Mouse (Mus musculus) embryo, embryonic 11 days (tissue): ENCODE measurements around the gene Glyctk.

Experiments
- DNase-seq: peaks from one replicate; pipeline ENCODE4 v3.0.0-alpha.2; 2015

The Glyctk gene

DNA sequence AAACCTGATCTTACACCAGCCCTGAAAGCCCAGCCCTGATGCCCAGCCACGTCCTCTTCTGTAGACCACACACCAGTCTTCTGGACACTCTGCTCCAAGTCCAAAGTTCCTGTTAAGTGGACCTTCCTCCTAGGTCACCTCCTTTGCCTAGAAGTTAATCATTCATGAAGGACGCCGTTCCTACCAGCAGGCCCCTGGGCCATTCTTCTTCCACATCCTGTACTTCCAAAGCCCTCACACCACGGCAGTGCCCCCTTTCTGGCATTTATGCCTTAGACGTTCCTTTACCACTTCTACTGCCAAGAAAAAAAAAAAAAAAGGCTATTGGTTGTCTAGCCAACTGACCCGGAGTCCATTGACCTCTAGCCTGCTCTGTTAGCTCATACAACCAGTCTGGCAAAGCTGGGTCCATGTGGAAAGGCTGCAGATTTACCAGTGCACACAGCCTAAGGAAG lies at the start of gene Glyctk:
Gene Glyctk (minus strand): TSS at position 102 of the 455 bp plus-strand sequence.
- DNase-seq = no peak

DNA sequence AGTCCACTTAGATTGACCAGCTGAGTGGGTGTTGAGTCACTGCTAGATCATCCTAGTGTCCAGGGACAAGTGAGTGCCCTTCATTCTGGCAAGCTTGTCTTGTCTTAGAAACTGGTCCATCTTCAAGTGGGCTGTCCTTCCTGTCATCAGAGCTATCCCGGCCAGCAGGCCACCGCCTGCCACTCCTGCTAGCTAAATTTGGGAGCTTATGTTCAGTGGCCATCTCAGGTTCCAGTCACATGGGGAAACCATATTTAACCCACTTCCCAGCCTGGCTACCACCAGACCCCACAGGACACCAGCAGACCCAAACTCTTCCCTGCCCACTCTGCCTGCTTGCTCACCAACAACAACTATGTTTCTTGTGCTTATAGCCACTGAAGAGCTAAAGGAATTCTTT lies 48.6 kb upstream of the Glyctk start:
- no peak for DNase-seq

DNA sequence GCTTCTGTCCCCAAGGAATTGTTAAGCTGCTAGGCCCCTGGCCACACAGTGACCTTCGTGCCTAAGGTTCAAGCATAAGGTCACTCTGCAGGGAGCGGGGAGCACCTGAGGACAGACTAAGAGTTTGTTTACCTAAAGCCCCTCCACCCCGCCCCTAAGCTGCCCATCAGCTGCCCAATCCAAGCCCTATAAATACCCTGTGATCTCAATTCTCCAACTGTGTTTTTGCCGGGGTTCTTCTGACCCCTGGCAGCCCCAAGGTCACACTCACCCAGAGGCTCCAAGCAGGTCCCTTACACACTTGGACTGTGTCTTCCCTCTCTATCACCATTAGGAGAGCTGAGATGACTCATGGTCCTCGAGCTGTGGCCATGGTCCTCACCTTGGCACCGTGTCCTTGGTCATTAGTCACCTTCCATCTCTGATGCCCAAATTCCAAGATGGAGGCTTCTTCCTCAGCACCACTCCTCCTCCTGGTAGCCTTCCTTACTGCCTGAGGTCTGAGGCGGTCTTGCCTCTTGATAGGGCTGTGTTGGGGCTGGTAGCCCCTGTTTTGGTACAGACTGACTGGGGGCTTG lies 47.9 kb upstream of the Glyctk start:
- DNase-seq = no peak

- DNase-seq = no peak
These were observed 46.3 kb upstream of the Glyctk start for GRCm38 (mm10) chr9:106203990-106204851.

DNA sequence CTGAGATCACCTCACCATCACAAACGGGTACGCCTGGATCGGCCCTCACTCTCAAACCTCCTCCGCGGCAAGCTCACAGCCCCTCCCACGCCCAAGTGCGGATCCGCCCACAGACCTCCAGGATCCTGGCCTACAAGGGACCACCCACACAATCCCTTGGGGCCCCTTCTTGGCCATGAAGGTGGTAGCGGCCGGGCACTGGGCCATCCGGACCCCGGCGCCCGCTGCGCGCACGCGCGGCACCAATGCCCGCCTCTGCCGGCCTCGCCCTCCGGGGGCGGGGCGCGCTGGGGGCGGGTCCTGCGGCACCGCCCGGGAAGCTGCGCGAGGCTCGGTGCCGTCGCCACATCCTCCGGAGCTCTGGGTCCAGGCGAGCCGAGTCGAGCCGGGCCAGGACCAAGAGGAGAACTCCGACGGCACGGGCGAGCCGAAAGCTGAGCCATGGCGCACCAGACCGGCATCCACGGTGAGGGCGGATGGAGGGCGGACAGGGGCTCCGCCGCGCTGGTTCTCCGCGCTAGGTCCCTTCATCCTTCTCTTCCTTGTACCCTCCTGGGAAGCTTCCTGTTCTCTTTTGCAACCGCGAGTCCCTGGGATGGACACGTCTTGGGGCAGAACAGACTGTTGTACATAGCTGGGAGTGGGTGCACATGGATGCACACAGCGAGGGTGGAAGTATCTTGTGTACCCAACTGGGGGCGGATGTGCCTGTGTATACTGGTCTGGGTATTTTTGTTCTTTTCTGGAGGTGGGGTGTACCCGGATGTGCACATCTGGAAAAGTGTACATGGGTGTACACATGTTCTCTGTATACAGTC lies 45.1 kb upstream of the Glyctk start, which contains the start of gene Twf2:
Gene Twf2 (plus strand): TSS at position 290 of the 818 bp plus-strand sequence.
- peak; percentile 95 for DNase-seq

- no peak for DNase-seq
These were observed 44.0 kb upstream of the Glyctk start for GRCm38 (mm10) chr9:106201895-106202294.

DNA sequence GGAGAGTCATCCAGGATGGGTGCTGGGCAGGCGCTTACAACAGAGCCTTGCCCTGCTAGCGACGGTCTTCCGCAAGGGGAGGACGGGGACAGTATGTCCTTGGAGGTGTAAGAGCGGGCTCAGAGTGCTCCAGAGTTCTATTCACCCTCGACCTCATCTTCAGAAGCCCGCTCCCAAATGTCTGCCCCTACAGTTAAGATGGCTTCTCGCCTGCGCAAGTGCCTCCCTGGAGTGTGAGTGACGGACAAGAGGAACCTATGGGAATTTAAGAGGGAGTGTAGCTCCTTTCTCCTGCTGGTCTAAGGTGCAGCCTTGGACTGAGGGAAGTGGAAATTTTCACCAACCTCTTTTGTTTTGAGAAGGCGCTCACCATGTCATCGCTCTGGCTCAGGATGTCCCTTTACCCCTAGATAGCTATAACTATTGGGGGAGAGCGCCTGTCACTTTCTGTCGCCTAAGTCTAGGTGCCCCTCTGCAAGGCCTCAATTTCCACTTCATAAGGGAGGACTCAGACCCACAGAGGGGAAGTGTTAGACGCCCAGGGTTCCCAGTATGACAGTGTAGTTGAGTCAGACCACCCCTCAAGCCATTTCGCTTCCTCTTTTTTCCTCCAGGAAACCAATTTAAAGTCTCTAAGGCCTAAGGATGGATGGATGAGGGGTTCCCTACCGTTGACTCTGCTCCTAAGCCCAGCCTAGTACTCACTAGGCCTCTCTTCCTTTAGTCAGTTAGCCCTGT lies 41.8 kb upstream of the Glyctk start, which contains the start of gene Ppm1m:
Gene Ppm1m (minus strand): TSS at position 212 of the 738 bp plus-strand sequence.
- DNase-seq = no peak

GRCm38 (mm10) chr9:106198962-106199458 lies 41.1 kb upstream of the Glyctk start:
- DNase-seq = peak; percentile 89

GRCm38 (mm10) chr9:106197732-106198131 lies 39.8 kb upstream of the Glyctk start:
- no peak for DNase-seq

- no peak for DNase-seq
These were observed 39.3 kb upstream of the Glyctk start for GRCm38 (mm10) chr9:106197081-106197713.

DNA sequence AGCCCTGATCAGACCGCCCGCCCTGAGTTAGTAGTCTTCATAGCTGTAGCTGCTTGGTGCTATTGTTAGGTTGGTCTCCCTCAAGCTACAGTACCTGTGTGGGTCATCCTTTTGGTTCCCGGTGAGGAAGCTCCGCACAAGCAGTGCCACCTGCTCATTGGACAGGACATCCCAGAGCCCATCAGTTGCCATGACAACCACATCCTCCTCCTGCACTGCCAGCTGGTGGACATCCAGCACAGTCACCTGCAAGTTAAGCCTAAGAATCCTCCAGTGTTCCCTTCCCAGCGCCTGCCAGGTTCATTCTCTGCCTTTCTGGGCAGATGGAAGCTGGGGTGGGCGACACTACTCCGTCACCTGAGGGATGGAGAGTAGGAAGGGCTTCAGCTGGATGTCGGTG lies 37.8 kb upstream of the Glyctk start:
- DNase-seq = no peak

- DNase-seq = no peak
These were observed 36.2 kb upstream of the Glyctk start for GRCm38 (mm10) chr9:106193930-106194807.

DNA sequence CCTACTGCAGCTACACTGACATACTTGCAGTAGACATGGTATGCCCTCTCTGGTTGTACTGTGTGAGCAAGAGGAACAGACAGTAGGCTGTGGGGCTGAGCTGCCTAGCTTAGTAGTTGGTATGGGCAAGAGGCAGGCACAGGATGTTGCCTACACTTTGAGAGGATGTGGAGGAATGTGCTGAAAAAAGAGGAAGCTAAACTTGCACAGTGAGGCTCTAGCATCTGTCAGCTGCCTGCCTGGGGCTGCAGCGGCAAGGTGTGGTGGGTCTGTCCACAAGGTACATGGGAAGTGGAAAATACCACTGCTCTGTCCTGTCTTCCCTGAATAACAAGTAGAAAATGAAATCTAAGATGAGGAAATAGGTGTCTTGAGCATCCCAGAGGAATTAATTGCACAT lies 35.1 kb upstream of the Glyctk start:
- DNase-seq = no peak

DNA sequence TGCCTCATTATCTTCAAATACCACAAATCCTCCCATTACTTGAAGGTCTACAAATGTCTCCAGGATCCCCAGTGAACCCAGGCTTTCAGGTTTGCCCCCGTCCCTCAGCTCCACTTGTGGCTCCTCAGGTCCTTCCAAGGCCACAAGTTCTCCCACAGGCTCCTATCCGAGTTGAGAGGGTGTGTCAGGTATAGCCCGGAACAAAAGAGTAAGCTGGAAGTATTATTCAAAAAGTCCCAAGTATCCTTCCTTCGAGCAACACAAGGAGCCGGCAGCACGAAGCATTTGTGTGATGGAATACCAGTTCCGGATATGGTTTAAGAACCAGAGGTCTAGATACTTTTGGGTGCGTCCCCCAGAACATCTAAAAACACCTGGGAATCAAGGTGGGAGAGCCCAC lies 34.1 kb upstream of the Glyctk start:
- DNase-seq = no peak

DNA sequence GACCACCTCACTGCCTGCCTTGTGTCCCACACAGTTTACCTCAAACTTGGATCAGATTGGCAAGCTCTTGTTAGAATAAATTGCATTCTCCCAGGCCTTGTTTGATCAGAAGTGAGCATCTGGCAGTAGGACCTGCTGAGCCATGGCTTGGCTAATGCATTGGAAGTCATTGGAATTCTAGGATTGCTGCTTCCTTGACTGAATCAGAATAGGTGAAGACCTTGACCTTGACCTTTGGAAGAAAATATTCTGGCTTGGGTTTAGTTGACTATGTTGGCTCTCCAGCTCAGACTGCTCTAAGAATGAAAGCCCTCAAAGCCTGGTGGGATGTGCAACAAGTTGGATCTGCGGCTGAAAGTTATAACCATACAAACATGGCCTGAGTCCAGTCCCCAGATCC lies 33.4 kb upstream of the Glyctk start:
- DNase-seq = no peak

DNA sequence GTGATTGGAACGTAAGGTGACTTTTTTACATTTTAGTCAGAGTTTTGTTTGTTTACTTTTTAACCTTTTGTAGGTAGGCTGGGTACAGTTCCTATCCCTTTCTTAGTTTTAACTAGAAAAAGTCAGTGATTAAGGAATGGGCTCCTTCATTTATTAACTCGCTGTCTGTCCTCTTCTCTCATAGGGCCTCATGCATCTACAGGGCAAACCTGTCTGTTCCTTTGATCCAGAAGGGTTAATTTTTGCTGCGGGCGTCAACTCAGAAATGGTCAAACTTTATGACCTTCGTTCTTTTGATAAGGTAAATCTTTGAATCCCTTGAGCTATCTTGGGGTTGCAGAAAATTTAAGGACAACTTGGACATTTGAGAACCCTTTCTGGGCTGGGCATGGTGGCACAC lies 26.1 kb upstream of the Glyctk start:
- DNase-seq = no peak

DNA sequence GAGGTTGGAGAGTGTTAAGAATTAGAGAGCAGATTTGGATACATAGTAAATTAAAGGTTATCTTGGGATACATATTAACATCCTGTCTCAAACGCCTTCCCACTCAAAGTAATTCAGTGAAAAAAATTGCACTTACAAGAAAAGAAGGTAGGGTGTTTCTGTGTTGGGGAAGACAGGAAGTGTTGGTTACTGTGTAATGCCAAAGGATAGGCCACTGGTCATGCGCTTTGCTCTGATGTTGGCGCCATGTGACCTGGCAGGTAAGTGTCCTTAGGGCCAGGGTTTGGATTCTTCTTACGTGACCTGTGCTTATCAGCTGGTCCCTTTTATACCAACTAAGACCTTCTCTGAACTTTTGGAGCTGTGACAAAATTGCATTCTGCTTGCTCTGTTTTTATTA lies 24.2 kb upstream of the Glyctk start:
- DNase-seq = no peak

- no peak for DNase-seq
These were observed 22.0 kb upstream of the Glyctk start for GRCm38 (mm10) chr9:106179964-106180363.

GRCm38 (mm10) chr9:106179454-106179853 lies 21.5 kb upstream of the Glyctk start:
- no peak for DNase-seq

DNA sequence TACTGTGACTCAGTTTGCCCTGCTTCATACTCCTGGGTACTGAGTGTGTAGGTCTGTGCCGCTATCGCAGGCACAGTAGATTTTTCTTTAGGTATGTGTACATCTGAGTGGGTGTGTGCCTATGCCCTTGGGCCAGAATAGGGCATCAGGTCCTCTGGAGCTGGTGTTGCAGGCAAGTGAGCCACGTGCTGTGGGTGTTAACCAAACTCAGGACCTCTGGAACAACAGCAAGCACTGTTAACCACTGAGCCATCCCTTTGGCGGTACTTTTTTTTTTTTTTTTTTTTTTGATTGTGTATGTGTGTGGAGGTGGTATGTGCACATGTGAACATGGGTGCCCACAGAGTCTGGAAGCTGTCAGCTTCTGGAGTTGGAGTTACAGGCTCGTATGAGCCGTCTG lies 19.9 kb upstream of the Glyctk start:
- DNase-seq = no peak

GRCm38 (mm10) chr9:106176769-106177168 lies 18.8 kb upstream of the Glyctk start:
- DNase-seq = no peak
